Mouse (Mus musculus) R1 (cell line): ENCODE data around the gene Btbd6.

Experiments
- DNase-seq: peaks from one replicate; pipeline ENCODE4 v3.0.0-alpha.2; 2018; ENCODE audit warnings: low read depth, low spot score

Gene Btbd6

GRCm38 (mm10) chr12:112952926-112953565 lies 23.2 kb upstream of the Btbd6 start:
- DNase-seq = no peak

- DNase-seq = peak; percentile 69
These were observed 20.5 kb upstream of the Btbd6 start for GRCm38 (mm10) chr12:112955800-112956199.

- DNase-seq = peak; percentile 65
These were observed 18.0 kb upstream of the Btbd6 start for GRCm38 (mm10) chr12:112958303-112958702.

DNA sequence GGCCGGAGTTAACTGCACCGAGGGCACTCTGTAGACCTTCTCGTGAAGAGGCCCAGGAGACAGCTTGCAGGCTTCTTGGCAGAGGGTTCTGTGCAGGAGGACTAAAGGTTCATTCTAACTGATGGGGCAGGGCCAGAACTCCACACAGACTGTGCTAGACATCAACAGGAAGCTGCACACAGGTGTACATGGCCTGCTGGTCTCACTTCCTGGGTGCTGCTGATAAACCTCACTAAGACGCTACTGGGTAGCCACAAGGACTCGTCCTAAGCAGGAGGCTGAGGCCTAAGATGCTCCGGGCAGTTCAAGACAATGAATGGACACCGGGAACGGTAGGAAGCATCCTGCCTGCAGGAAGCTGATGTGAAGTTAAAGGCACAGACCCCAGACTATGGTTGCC lies 16.9 kb upstream of the Btbd6 start:
- no peak for DNase-seq

DNA sequence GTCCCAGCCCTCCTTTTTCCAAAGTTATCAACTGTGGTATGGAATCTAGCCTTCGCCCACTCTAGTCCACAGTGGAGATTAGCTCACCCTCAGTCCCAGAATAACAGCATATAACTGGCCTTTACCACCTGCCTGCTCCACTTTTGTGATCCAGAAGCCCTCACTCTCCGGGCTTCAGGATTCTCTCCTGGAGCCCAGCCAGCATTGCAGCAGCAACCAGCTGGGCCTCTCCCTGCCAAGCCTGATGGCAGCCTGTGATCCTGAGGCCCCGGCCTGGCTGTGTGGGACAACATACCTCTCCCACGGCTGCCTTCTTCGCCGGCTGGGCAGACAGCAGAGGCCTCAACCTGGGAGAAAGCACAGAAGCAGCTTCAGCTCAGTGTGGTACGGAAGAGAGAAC lies 14.9 kb upstream of the Btbd6 start:
- DNase-seq = no peak

DNA sequence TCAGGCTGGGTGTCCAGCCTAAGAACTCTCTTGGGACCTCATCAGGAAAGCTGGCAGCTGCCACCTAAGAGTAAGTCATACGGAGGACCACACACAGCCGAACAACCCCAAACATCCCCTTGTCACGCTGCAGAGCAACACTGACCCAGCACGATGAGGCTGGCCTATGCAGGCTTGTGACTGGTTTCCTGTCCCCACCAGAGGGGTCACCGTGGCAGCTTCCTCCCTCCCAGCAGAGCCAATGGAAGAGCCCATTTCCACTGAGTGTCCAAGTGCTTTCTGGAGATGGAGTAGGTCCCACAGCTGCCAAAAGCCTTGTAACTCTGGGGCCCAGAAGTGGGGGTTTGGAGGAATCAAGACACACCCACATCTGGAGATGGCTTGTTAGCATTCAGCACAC lies 14.4 kb upstream of the Btbd6 start:
- DNase-seq = no peak

GRCm38 (mm10) chr12:112965783-112966182 lies 10.5 kb upstream of the Btbd6 start:
- DNase-seq = no peak

DNA sequence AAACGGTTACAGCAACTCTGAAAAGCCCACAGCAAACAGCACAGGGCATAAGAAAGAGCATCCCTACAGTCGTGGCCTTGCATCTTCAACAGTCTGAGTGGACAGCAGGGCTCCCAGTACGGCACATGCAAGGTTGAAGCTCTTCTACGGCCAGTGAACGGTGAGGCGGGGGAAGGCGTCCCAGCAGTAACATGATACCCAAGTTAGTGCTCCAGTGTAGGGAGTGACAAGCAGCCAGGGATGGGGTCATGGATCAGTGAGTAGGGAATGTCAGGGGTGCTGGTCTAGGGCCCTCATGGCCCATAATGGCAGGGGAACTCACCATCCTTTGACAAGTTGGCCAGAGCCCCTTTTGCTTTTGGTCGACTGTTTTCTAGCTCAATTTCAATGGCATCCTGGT lies 7.3 kb upstream of the Btbd6 start:
- no peak for DNase-seq

DNA sequence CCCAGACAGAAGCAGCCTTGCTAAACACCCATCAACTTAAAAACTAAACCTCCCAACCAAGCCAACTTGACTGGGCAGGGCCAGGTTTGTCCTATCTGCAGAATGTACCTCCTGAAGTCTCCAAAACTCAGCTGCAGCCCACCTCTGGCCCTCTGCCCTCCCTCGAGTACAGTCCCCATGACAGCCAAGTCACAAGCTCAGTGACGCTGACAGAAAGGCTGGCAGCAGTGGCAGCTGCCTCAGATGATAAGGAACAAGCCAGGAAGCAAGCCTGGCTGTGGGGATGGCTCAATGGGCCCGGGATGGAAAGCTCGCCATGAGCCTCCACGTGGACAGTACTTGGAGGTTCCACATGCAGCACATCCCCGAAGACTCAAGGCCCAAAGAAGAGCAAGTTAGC lies 6.7 kb upstream of the Btbd6 start:
- DNase-seq = no peak

DNA sequence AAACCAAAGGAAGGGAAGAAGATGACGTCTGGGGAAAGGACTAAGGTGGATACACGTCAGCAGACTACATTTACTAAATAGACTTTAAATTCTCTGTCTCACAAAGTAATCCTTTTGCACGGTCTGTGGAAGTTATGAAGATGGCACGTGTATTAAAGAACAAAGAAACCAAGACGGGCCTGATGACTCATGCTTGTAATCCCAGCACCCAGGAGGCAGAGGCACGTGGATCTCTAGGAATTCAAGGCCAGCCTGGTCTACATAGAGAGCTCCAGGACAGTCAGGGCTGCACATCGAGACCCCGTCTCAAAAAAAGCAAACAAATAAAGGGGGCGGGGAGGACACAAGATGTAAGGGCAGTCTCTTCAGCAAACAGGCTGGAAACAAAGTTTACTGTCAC lies 1.5 kb upstream of the Btbd6 start:
- DNase-seq = no peak

- DNase-seq = no peak
These were observed 874 bp downstream of the Btbd6 start for GRCm38 (mm10) chr12:112977156-112977555.

DNA sequence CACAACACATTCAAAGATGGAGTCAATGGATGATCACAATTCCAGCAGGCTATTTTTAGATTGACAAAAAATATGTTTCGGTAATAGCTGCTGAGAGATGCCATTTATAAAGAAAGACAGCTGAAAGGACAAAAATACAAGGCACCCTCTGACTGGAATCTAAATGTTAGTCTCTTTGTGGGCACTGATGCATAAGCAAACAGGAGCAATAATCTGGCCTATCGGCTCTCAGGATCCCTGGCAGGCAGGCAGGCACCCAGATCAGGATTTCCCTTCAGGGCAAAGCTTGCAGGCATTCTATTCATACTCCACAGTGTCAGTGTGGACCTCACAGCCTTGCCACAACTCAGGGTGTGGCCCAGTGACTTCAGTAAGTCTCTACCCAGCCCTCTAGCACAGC lies 5.7 kb downstream of the Btbd6 start:
- no peak for DNase-seq

GRCm38 (mm10) chr12:112985346-112985745 lies 9.1 kb downstream of the Btbd6 start:
- peak; percentile 56 for DNase-seq

- peak; percentile 43 for DNase-seq
These were observed 11.6 kb downstream of the Btbd6 start for GRCm38 (mm10) chr12:112987877-112988276.

- DNase-seq = no peak
These were observed 14.6 kb downstream of the Btbd6 start for GRCm38 (mm10) chr12:112990706-112991405.

GRCm38 (mm10) chr12:112991444-112991843 lies 15.2 kb downstream of the Btbd6 start:
- DNase-seq = no peak

DNA sequence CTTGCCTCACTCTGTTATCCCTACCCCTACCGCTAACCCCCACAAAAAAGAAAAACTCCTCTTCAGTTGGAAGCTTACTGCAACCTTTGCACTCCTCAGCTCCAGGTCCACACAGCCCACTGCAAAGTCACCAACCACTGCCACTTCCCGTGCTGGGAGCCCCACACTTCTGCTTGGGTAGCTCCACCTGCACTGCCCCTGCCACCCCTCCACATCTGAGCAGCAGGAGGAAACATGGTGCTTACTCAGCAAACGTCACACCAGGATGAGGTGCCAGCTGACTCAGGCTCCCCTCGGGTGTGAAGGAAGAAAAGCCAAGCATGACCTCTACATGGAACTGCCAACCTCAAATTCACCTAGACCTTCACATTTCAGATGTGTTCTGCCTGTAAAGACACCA lies 17.9 kb downstream of the Btbd6 start:
- DNase-seq = no peak

- DNase-seq = no peak
These were observed 23.4 kb downstream of the Btbd6 start for GRCm38 (mm10) chr12:112999569-113000293.

DNA sequence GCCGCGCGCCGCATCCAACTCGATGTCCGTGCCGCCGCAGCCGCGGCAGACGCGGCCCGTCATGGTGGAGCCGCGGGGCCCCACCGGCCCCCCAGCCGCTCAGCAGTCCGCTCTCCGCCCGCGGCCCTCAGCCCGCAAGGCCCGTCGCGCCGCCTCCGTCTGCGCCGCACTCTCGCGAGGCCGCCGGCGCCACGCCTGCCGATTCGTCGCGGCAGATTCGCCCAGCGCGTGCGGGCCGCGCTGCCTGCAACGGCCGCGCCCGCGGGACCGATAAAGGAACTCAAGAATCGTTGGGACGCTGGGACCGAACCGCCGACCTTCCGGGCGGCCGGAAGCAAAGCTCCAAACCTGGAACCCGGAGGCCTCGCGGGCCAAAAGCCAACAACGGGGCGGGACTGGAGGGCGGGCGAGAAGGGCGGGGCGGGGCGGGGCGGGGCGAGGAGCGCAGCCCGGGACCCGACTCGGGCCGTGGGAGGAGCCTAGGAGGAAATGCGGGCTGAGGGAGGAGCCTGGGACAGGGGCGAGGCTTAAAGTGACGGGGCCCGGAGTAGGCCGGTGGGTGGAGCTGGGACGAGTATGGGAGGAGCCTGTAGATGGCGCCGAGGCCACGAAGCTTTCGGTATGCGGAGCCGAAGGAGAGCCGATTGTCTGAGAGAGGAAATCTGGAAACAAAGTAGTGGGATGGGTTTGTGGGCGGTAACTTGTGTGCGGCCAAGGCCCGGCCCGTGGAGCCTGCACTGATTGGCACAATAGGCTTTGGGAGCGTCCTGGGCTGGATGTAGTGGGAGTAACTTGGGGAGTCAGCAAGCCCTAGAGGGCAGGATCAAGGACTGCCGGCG lies 24.2 kb downstream of the Btbd6 start, which contains the start of gene Brf1:
TSS of gene Brf1 (minus strand) at position 411 of the 839 bp plus-strand sequence.
- peak; percentile 99 for DNase-seq

DNA sequence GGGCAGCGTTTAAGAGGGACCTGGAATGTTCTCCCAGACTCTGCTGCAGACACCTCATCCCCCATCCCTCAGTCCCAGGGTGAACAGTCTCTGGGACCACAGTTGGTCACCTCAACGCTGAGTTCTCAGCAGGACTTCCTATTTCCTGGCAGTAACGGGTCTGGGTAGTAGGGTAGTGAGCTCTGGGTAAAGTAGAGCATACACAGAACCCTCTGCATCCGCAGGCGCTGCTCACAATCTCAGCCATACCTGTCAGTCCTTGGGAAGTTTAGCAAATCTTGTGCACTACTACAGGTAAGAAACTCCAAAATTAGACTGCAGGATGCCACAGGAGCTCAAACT lies 24.8 kb downstream of the Btbd6 start:
- DNase-seq = no peak

DNA sequence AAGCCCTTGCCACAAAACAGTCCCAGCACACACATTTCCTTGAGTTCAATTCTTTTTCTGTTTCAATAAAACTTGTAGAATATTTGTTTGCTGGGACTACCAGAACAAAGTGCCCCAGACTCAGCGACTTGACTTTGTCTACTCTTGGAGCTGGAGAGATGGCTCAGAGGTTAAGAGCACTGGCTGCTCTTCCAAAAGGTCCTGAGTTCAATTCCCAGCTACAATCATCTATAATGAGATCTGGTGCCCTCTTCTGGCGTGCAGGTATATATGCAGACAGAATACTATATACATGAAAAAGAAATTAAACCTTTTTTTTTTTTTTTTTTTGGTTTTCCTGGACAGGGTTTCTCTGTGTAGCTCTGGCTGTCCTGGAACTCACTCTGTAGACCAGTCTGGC lies 26.4 kb downstream of the Btbd6 start:
- peak; percentile 32 for DNase-seq

DNA sequence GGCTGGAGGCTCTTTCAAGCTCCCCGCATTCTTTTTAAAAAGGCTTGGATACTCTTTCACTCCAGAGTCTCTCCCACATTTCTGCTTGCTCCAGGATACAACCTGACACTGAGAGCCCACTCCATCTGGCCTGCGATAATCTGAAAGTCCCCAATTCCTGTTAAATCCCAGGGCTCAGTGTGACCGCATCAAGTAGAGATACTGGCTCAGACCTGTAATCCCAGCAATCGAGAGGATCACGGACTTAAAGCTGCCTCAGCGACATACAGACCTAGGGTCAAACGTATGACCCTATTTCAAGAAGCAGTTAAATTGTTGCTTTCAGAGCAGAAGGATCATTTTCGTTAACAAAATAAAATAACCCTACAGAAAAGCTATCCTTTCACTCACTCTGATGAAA lies 27.7 kb downstream of the Btbd6 start:
- no peak for DNase-seq
